Mouse (Mus musculus): ENCODE results near the gene Krtcap3. TPM values are rescaled to one million over a fixed set of nuclear protein-coding genes. Genes with fewer than 3 reads are reported as not detected.

Gene Krtcap3
- polyA plus RNA-seq, 1 experiment from 2014 or later, result 31.9 TPM

GRCm38 (mm10) chr5:31222696-31223095 lies 28.8 kb upstream of the Krtcap3 start:
- ATAC-seq (replicated peaks; ENCODE audit: low FRiP score, low read depth), result no peak

GRCm38 (mm10) chr5:31226641-31227040 lies 24.9 kb upstream of the Krtcap3 start:
- Histone ChIP-seq H3K27me3 (ENCODE audit: insufficient read depth, low read length) (no peaks in the 10 kb centered on the region), H3K4me2 (ENCODE audit: low read length) (no peak overlapping the region), H3K9ac (ENCODE audit: low read depth, low read length) (no peak overlapping the region), H3K4me1 (replicated peaks; ENCODE audit: insufficient read depth, low read length) (no peaks in the 10 kb centered on the region), H3K4me3 (replicated peaks; ENCODE audit: low read depth, low read length) (no peak overlapping the region), H3K9me3 (replicated peaks; ENCODE audit: low read length) (no peaks in the 10 kb centered on the region), H3K27ac (no peak overlapping the region), H3K36me3 (ENCODE audit: insufficient read depth, low read length) (no peaks in the 10 kb centered on the region)
- ATAC-seq (replicated peaks; ENCODE audit: low FRiP score, low read depth) (no peak), DNase-seq (ENCODE audit: low spot score) (no peak)
- TF ChIP-seq CTCF (IDR thresholded peaks at IDR 0.05; ENCODE audit: low read depth), result no peak
- WGBS, result 62% methylated on average over 1 of the region's 1 CpGs

More at GRCm38 (mm10) chr5:31222696-31223095, 28.8 kb upstream of the Krtcap3 start:
- H3K36me3 ChIP-seq (ENCODE audit: insufficient read depth, low read length), result no peaks in the 10 kb centered on the region
- H3K27ac ChIP-seq, result no peak overlapping the region
- TF ChIP-seq CTCF (IDR thresholded peaks at IDR 0.05; ENCODE audit: low read depth), result no peak
- H3K4me3 ChIP-seq (replicated peaks; ENCODE audit: low read depth, low read length), result no peak overlapping the region
- no peak overlapping the region for H3K4me2 ChIP-seq (ENCODE audit: low read length)
- H3K9me3 ChIP-seq (replicated peaks; ENCODE audit: low read length), result no peaks in the 10 kb centered on the region
- DNase-seq (ENCODE audit: low spot score), result no peak
- WGBS, result 92% methylated on average over 9 of the region's 9 CpGs
- no peaks in the 10 kb centered on the region for H3K27me3 ChIP-seq (ENCODE audit: insufficient read depth, low read length)
- no peaks in the 10 kb centered on the region for H3K4me1 ChIP-seq (replicated peaks; ENCODE audit: insufficient read depth, low read length)
- no peak overlapping the region for H3K9ac ChIP-seq (ENCODE audit: low read depth, low read length)

- ATAC-seq (replicated peaks; ENCODE audit: low FRiP score, low read depth) (peak; percentile 98), DNase-seq (ENCODE audit: low spot score) (peak; percentile 98)
- Histone ChIP-seq H3K9me3 (replicated peaks; ENCODE audit: low read length) (no peaks in the 10 kb centered on the region), H3K4me3 (replicated peaks; ENCODE audit: low read depth, low read length) (peak within 1 kb of the TSS; percentile 95), H3K27ac (peak within 1 kb of the TSS; percentile 99), H3K36me3 (ENCODE audit: insufficient read depth, low read length) (peaks cover 24% of the 10 kb centered on the region), H3K4me1 (replicated peaks; ENCODE audit: insufficient read depth, low read length) (peaks cover 4% of the 10 kb centered on the region; the same call in 1 of the 2 replicates), H3K27me3 (ENCODE audit: insufficient read depth, low read length) (no peaks in the 10 kb centered on the region), H3K4me2 (ENCODE audit: low read length) (peak within 1 kb of the TSS; percentile 72), H3K9ac (ENCODE audit: low read depth, low read length) (peak within 1 kb of the TSS; percentile 98)
- TF ChIP-seq CTCF (IDR thresholded peaks at IDR 0.05; ENCODE audit: low read depth), result peak; percentile 24; the same call in 1 of the 2 replicates
- under 1% methylated on average over 95 of the region's 103 CpGs for WGBS
Observed at GRCm38 (mm10) chr5:31240637-31241521, 10.6 kb upstream of the Krtcap3 start, which contains the start of the genes Nrbp1 and Gm9970. Gene Nrbp1 (plus strand): TSS chr5:31240864. Gene Gm9970 (minus strand): TSS chr5:31241232.

- Histone ChIP-seq H3K4me1 (replicated peaks; ENCODE audit: insufficient read depth, low read length) (peaks cover 4% of the 10 kb centered on the region; the same call in 1 of the 2 replicates), H3K27me3 (ENCODE audit: insufficient read depth, low read length) (no peaks in the 10 kb centered on the region), H3K9me3 (replicated peaks; ENCODE audit: low read length) (no peaks in the 10 kb centered on the region), H3K4me2 (ENCODE audit: low read length) (peak overlapping the region; percentile 72), H3K9ac (ENCODE audit: low read depth, low read length) (peak overlapping the region; percentile 98), H3K4me3 (replicated peaks; ENCODE audit: low read depth, low read length) (peak overlapping the region; percentile 95), H3K27ac (peak overlapping the region; percentile 99), H3K36me3 (ENCODE audit: insufficient read depth, low read length) (peaks cover 31% of the 10 kb centered on the region)
- ATAC-seq (replicated peaks; ENCODE audit: low FRiP score, low read depth) (no peak), DNase-seq (ENCODE audit: low spot score) (no peak)
- under 1% methylated on average over 13 of the region's 13 CpGs for WGBS
- TF ChIP-seq CTCF (IDR thresholded peaks at IDR 0.05; ENCODE audit: low read depth), result no peak
Observed at GRCm38 (mm10) chr5:31241522-31242034, 9.9 kb upstream of the Krtcap3 start.

GRCm38 (mm10) chr5:31242191-31242590 lies 9.3 kb upstream of the Krtcap3 start:
- WGBS, result 14% methylated on average over 10 of the region's 10 CpGs

GRCm38 (mm10) chr5:31250716-31251115 lies 775 bp upstream of the Krtcap3 start:
- WGBS, result 38% methylated on average over 4 of the region's 4 CpGs
- no peak overlapping the region for H3K27ac ChIP-seq
- no peaks in the 10 kb centered on the region for H3K9me3 ChIP-seq (replicated peaks; ENCODE audit: low read length)
- H3K27me3 ChIP-seq (ENCODE audit: insufficient read depth, low read length), result no peaks in the 10 kb centered on the region
- DNase-seq (ENCODE audit: low spot score), result no peak
- 0 out of 2 replicates have a peak overlapping the region, but pooled peaks have one; percentile 25 for H3K9ac ChIP-seq (ENCODE audit: low read depth, low read length)
- H3K4me3 ChIP-seq (replicated peaks; ENCODE audit: low read depth, low read length), result no peak overlapping the region
- no peak overlapping the region for H3K4me2 ChIP-seq (ENCODE audit: low read length)
- peaks cover 59% of the 10 kb centered on the region for H3K36me3 ChIP-seq (ENCODE audit: insufficient read depth, low read length)
- ATAC-seq (replicated peaks; ENCODE audit: low FRiP score, low read depth), result no peak
- 0 out of 2 replicates have a peak, but pooled peaks cover 4% of the 10 kb centered on the region for H3K4me1 ChIP-seq (replicated peaks; ENCODE audit: insufficient read depth, low read length)
- TF ChIP-seq CTCF (IDR thresholded peaks at IDR 0.05; ENCODE audit: low read depth), result no peak

More at GRCm38 (mm10) chr5:31242191-31242590, 9.3 kb upstream of the Krtcap3 start:
- peak overlapping the region; percentile 99; the same call in 1 of the 2 replicates for H3K27ac ChIP-seq
- peaks cover 36% of the 10 kb centered on the region for H3K36me3 ChIP-seq (ENCODE audit: insufficient read depth, low read length)
- ATAC-seq (replicated peaks; ENCODE audit: low FRiP score, low read depth) (no peak), DNase-seq (ENCODE audit: low spot score) (no peak)
- no peak for TF ChIP-seq CTCF (IDR thresholded peaks at IDR 0.05; ENCODE audit: low read depth)
- peaks cover 4% of the 10 kb centered on the region; the same call in 1 of the 2 replicates for H3K4me1 ChIP-seq (replicated peaks; ENCODE audit: insufficient read depth, low read length)
- H3K4me2 ChIP-seq (ENCODE audit: low read length), result peak overlapping the region; percentile 72
- H3K27me3 ChIP-seq (ENCODE audit: insufficient read depth, low read length), result no peaks in the 10 kb centered on the region
- peak overlapping the region; percentile 95 for H3K4me3 ChIP-seq (replicated peaks; ENCODE audit: low read depth, low read length)
- no peaks in the 10 kb centered on the region for H3K9me3 ChIP-seq (replicated peaks; ENCODE audit: low read length)
- H3K9ac ChIP-seq (ENCODE audit: low read depth, low read length), result peak overlapping the region; percentile 98; the same call in 1 of the 2 replicates

Data from kidney, postnatal 0 days (tissue).